Mouse (Mus musculus) embryo, embryonic 11 days (tissue): ENCODE results near the gene Olfr178.

Source experiments
- DNase-seq: peaks from one replicate; pipeline ENCODE4 v3.0.0-alpha.2; 2015

The Olfr178 gene

GRCm38 (mm10) chr16:58891963-58892362 is at the start of gene Olfr178:
Gene Olfr178 (minus strand): TSS chr16:58892063.
- no peak for DNase-seq

GRCm38 (mm10) chr16:58929292-58929691 is 37.4 kb upstream of the Olfr178 start, which contains the start of gene Olfr180:
Gene Olfr180 (minus strand): TSS chr16:58929392.
- DNase-seq = no peak

GRCm38 (mm10) chr16:58928655-58929054 is 36.8 kb upstream of the Olfr178 start, which contains the start of gene Olfr181:
Gene Olfr181 (minus strand): TSS chr16:58928755.
- no peak for DNase-seq

GRCm38 (mm10) chr16:58884416-58884815 is 7.4 kb downstream of the Olfr178 start:
- no peak for DNase-seq

- DNase-seq = no peak
These were observed 17.2 kb downstream of the Olfr178 start, which contains the start of gene Olfr177 for GRCm38 (mm10) chr16:58874668-58875067. Gene Olfr177 (minus strand): TSS chr16:58874768.

GRCm38 (mm10) chr16:58861479-58861878 is 30.4 kb downstream of the Olfr178 start:
- no peak for DNase-seq

- DNase-seq = no peak
These were observed 31.7 kb downstream of the Olfr178 start for GRCm38 (mm10) chr16:58860032-58860737.
